Mouse (Mus musculus) lung, postnatal 14 days (tissue): Measurements from ENCODE around the gene Mras.

Experiments
- DNase-seq: peaks from one replicate; pipeline ENCODE4 v3.0.0; 2021

The Mras gene

DNA sequence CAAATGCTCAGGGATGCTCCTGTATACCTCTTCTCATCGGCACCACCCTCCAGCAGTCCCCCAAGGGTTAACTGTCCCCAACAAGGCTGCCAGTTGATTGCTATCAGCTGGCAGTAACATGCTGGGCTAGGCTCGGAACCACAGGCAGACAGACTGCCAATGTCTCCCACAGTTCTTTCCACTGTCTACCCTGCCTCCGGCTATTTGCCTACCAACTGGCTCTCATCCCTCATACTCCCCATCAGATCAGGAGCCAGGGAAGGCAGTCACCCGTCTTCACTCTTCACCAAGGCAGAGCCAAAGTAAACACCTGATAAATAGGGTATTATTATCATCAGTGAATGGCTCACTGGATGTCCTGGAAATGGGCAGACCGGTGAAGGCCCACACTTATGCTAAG, 82.4 kb downstream of the Mras start:
- no peak for DNase-seq

DNA sequence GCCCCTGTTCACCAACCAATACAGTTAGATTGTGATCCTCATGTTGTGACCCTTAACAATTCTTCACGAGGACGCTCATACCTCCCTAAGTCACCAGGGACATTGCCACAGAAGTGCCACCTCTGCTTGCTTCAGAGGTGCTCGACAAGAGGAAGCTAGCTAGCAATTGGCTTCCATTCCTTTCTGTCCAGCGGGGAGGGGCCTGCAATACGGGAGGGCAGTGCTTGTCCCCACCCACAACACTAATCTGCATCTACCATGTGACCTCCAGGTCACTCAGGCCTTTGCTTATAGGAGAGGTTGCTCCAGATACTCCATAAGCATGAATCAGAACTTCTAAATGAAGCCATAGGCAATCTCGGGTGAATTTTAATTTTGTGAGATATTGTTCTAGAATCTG, 83.8 kb downstream of the Mras start:
- no peak for DNase-seq

DNA sequence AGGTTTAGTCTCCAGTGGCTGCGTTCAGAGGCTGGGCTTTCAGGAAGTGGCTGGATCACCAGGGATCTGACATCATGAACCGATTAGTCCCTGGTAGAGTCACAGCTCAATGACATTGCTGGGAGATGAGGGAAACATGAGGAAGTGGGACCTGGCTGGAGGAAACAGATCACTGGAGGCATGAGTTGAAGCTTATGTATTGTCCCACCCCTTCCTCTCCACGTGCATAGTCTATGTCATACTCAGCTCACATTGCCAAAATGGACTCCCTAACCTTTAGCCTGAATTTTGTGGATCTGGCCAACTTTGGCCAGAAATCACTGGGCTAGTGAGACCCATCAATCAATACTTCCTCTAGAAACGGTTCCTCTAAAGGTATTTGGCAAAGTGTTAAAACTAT, 84.2 kb downstream of the Mras start:
- DNase-seq, result no peak

DNA sequence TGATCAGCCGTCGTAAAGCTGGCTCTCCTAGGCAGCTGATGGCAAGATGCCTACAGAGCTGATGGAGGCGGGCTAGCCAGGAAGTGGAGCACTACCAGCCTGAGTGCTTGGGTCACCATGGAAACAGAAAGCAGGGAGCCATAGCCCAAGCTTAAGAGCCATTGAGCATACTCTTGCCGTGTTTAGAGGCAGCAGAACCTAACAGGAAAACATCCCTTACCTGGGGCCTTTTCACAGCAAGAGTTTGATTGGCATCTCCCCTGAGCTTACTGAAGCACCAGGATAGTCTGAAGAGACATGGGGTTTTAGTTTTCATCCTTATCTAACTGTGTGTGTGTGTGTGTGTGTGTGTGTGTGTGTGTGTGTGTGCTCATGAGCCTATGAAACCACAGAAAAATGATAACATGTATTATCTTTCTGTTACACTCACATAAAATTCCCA, 91.8 kb downstream of the Mras start:
- DNase-seq, result peak; percentile 25

DNA sequence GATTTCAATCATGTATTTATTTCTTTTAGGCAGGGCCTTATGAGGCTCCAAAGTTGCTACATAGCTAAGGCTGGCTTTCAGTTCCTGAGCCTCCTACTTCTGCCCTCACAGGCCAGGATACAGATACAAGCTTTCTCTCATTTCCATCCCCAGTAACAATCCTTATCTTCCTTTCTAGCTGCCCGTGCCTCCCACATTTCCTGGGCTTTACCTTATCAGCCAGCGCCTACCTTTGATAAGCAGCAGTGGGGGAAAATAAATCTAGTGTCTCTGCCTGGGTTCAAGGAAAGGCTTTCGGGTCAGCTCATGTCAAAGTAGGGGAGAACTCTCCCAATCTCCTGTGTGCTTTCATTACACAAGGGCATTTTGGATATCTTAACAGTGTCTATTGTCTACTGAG, 95.6 kb downstream of the Mras start:
- no peak for DNase-seq

DNA sequence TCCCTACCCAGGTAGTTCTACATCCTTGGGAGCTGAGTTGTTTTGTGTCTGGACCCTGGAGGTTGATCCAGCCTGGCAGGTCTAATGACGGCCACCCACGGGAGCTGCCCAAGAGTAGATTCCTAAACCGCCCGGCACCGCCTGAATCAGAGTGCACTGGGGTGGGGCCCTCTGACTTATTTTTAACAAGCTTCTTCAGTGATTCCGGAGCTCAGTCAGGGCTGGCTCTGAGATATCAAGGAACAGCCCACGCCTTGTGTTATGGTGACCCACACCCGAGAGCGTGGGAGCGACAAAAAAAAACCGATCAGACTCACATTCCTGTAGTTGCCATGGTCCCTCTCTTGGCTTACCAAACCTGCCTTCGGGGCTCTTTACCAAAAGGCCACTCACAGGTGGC, 97.1 kb downstream of the Mras start:
- DNase-seq, result no peak

DNA sequence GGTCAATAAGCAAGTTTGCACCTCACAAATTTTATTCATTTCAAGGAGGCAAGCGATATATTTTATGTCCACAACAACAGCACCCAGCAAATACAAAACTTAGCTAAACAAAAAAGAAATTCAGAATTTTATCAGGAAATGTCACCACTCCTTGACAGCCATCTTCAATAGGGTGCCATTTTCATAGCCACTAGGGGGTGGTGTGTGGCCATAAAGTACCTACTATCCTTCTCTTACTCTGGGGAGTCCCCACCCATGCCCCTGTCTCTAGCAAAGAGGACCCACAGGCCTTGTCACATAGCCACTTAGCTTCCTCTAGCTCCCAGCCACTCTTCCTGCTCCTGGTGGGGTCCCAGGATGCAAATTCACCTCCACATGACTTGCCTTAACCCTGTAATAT, 98.0 kb downstream of the Mras start:
- no peak for DNase-seq

DNA sequence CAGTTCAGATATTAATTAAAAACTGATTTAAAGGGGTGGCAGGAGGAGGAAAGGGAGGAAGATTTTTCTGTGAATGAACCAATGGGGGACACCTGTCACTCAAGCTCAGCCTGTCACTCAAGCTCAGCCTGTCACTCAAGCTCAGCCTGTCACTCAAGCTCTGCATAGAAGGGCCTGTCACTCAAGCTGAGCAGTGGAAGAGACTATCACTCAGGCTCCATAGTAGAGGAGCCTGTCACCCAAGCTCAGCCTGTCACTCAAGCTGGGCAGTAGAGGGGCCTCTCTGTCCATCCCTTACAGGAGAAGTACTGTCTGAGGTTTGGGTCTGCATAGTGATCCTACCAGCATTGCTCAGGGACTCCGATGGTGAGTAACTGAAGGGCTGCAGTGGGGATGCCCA, 98.9 kb downstream of the Mras start:
- DNase-seq, result no peak

DNA sequence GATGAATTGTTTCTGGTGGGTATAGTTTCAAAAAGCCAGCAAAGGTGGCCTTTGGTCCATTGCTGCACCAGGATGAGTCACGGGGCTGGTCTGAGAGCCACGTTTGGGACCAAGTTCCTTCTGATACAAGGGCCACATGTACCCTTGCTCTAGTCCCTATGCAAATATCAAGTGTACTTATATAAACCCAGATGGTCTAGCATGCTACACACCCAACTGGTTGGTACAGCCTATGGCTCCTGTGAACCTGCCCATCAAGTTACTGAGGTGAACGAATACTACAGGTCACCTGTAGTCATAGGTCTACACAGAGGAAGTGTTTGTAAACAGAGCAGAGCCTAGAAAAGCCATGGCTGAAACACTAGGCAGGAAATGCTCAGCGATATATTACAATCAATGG, 100.6 kb downstream of the Mras start:
- no peak for DNase-seq
